Mouse (Mus musculus): ENCODE results near the gene Cep112. TPM values are rescaled to one million over a fixed set of nuclear protein-coding genes. Genes with fewer than 3 reads are reported as not detected.

Cep112 gene
- polyA plus RNA-seq, 1 experiment from 2014 or later: 14.7 TPM

- Histone ChIP-seq H3K36me3 (replicated peaks) (no peaks in the 10 kb centered on the region), H3K4me3 (no peak overlapping the region), H3K27me3 (ENCODE audit: poor library complexity, severe bottlenecking) (0 out of 2 replicates have a peak, but pooled peaks cover 6% of the 10 kb centered on the region), H3K27ac (no peak overlapping the region), H3K9me3 (no peaks in the 10 kb centered on the region), H3K4me1 (peaks cover 16% of the 10 kb centered on the region)
- DNase-seq (ENCODE audit: extremely low spot score, low spot score): no peak
- WGBS: 84% methylated on average over 5 of the region's 5 CpGs
Observed at GRCm38 (mm10) chr11:108877520-108877919, 452.5 kb downstream of the Cep112 start.

- H3K9me3 ChIP-seq: no peaks in the 10 kb centered on the region
- peaks cover 19% of the 10 kb centered on the region for H3K4me1 ChIP-seq
- no peaks in the 10 kb centered on the region for H3K36me3 ChIP-seq (replicated peaks)
- H3K4me3 ChIP-seq: no peak overlapping the region
- DNase-seq (ENCODE audit: extremely low spot score, low spot score): no peak
- no peaks in the 10 kb centered on the region for H3K27me3 ChIP-seq (ENCODE audit: poor library complexity, severe bottlenecking)
- 86% methylated on average over 4 of the region's 4 CpGs for WGBS
- no peak overlapping the region for H3K27ac ChIP-seq
Observed at GRCm38 (mm10) chr11:108880546-108880945, 455.6 kb downstream of the Cep112 start.

GRCm38 (mm10) chr11:108881662-108882061 lies 456.7 kb downstream of the Cep112 start:
- H3K4me3 ChIP-seq: no peak overlapping the region
- no peak overlapping the region for H3K27ac ChIP-seq
- H3K4me1 ChIP-seq: peaks cover 30% of the 10 kb centered on the region
- H3K36me3 ChIP-seq (replicated peaks): no peaks in the 10 kb centered on the region
- no peak for DNase-seq (ENCODE audit: extremely low spot score, low spot score)
- H3K9me3 ChIP-seq: no peaks in the 10 kb centered on the region
- H3K27me3 ChIP-seq (ENCODE audit: poor library complexity, severe bottlenecking): 0 out of 2 replicates have a peak, but pooled peaks cover 7% of the 10 kb centered on the region
- WGBS: 75% methylated on average over 5 of the region's 5 CpGs

GRCm38 (mm10) chr11:108885276-108885896 lies 460.4 kb downstream of the Cep112 start:
- H3K36me3 ChIP-seq (replicated peaks): no peaks in the 10 kb centered on the region
- 24% methylated on average over 19 of the region's 19 CpGs for WGBS

GRCm38 (mm10) chr11:108886060-108886459 lies 461.1 kb downstream of the Cep112 start:
- H3K9me3 ChIP-seq: 0 out of 2 replicates have a peak, but pooled peaks cover 4% of the 10 kb centered on the region
- DNase-seq (ENCODE audit: extremely low spot score, low spot score): no peak
- H3K36me3 ChIP-seq (replicated peaks): no peaks in the 10 kb centered on the region
- H3K4me3 ChIP-seq: no peak overlapping the region
- peaks cover 54% of the 10 kb centered on the region for H3K4me1 ChIP-seq
- H3K27ac ChIP-seq: peak overlapping the region; percentile 73
- peaks cover 40% of the 10 kb centered on the region for H3K27me3 ChIP-seq (ENCODE audit: poor library complexity, severe bottlenecking)
- 66% methylated on average over 8 of the region's 8 CpGs for WGBS

More at GRCm38 (mm10) chr11:108885276-108885896, 460.4 kb downstream of the Cep112 start:
- peak; percentile 66 for DNase-seq (ENCODE audit: extremely low spot score, low spot score)
- H3K4me1 ChIP-seq: peaks cover 52% of the 10 kb centered on the region
- peak overlapping the region; percentile 73 for H3K27ac ChIP-seq
- H3K27me3 ChIP-seq (ENCODE audit: poor library complexity, severe bottlenecking): peaks cover 39% of the 10 kb centered on the region
- 0 out of 2 replicates have a peak, but pooled peaks cover 4% of the 10 kb centered on the region for H3K9me3 ChIP-seq
- H3K4me3 ChIP-seq: no peak overlapping the region

- Histone ChIP-seq H3K4me3 (no peak overlapping the region), H3K4me1 (peaks cover 75% of the 10 kb centered on the region), H3K27me3 (ENCODE audit: poor library complexity, severe bottlenecking) (peaks cover 58% of the 10 kb centered on the region), H3K9me3 (0 out of 2 replicates have a peak, but pooled peaks cover 4% of the 10 kb centered on the region), H3K36me3 (replicated peaks) (no peaks in the 10 kb centered on the region), H3K27ac (peak overlapping the region; percentile 85; the same call in 1 of the 2 replicates)
- WGBS: 43% methylated on average over 11 of the region's 11 CpGs
- no peak for DNase-seq (ENCODE audit: extremely low spot score, low spot score)
Observed at GRCm38 (mm10) chr11:108889121-108889520, 464.1 kb downstream of the Cep112 start.

GRCm38 (mm10) chr11:108890544-108890943 lies 465.6 kb downstream of the Cep112 start:
- H3K4me1 ChIP-seq: peaks cover 80% of the 10 kb centered on the region
- peaks cover 72% of the 10 kb centered on the region for H3K27me3 ChIP-seq (ENCODE audit: poor library complexity, severe bottlenecking)
- 18% methylated on average over 16 of the region's 16 CpGs for WGBS
- H3K9me3 ChIP-seq: 0 out of 2 replicates have a peak, but pooled peaks cover 4% of the 10 kb centered on the region
- peak overlapping the region; percentile 85 for H3K27ac ChIP-seq
- no peak for DNase-seq (ENCODE audit: extremely low spot score, low spot score)
- peak overlapping the region; percentile 51 for H3K4me3 ChIP-seq
- H3K36me3 ChIP-seq (replicated peaks): no peaks in the 10 kb centered on the region

- H3K27me3 ChIP-seq (ENCODE audit: poor library complexity, severe bottlenecking): peaks cover 75% of the 10 kb centered on the region
- 0 out of 2 replicates have a peak, but pooled peaks cover 4% of the 10 kb centered on the region for H3K9me3 ChIP-seq
- H3K4me3 ChIP-seq: peak overlapping the region; percentile 51
- no peaks in the 10 kb centered on the region for H3K36me3 ChIP-seq (replicated peaks)
- DNase-seq (ENCODE audit: extremely low spot score, low spot score): peak; percentile 83
- H3K27ac ChIP-seq: peak overlapping the region; percentile 85
- H3K4me1 ChIP-seq: peaks cover 73% of the 10 kb centered on the region
- WGBS: under 1% methylated on average over 17 of the region's 17 CpGs
Observed at GRCm38 (mm10) chr11:108891111-108891870, 466.3 kb downstream of the Cep112 start.

GRCm38 (mm10) chr11:108891871-108892380 lies 466.9 kb downstream of the Cep112 start:
- Histone ChIP-seq H3K36me3 (replicated peaks) (no peaks in the 10 kb centered on the region), H3K27me3 (ENCODE audit: poor library complexity, severe bottlenecking) (peaks cover 75% of the 10 kb centered on the region), H3K4me3 (peak overlapping the region; percentile 51), H3K9me3 (0 out of 2 replicates have a peak, but pooled peaks cover 4% of the 10 kb centered on the region), H3K27ac (peak overlapping the region; percentile 85), H3K4me1 (peaks cover 70% of the 10 kb centered on the region)
- 2% methylated on average over 21 of the region's 21 CpGs for WGBS
- no peak for DNase-seq (ENCODE audit: extremely low spot score, low spot score)

GRCm38 (mm10) chr11:108892406-108892805 lies 467.4 kb downstream of the Cep112 start:
- DNase-seq (ENCODE audit: extremely low spot score, low spot score): no peak
- peak overlapping the region; percentile 70 for H3K27ac ChIP-seq

GRCm38 (mm10) chr11:108893232-108893790 lies 468.3 kb downstream of the Cep112 start:
- Histone ChIP-seq H3K27ac (peak overlapping the region; percentile 70), H3K9me3 (0 out of 2 replicates have a peak, but pooled peaks cover 4% of the 10 kb centered on the region)
- no peak for DNase-seq (ENCODE audit: extremely low spot score, low spot score)

More at GRCm38 (mm10) chr11:108892406-108892805, 467.4 kb downstream of the Cep112 start:
- 2% methylated on average over 7 of the region's 7 CpGs for WGBS
- Histone ChIP-seq H3K4me1 (peaks cover 72% of the 10 kb centered on the region), H3K27me3 (ENCODE audit: poor library complexity, severe bottlenecking) (peaks cover 76% of the 10 kb centered on the region), H3K9me3 (0 out of 2 replicates have a peak, but pooled peaks cover 4% of the 10 kb centered on the region), H3K4me3 (peak overlapping the region; percentile 51), H3K36me3 (replicated peaks) (no peaks in the 10 kb centered on the region)

GRCm38 (mm10) chr11:108893855-108894510 lies 469.0 kb downstream of the Cep112 start:
- Histone ChIP-seq H3K27me3 (ENCODE audit: poor library complexity, severe bottlenecking) (peaks cover 79% of the 10 kb centered on the region), H3K4me1 (peaks cover 78% of the 10 kb centered on the region), H3K4me3 (peak overlapping the region; percentile 51), H3K27ac (peak overlapping the region; percentile 70), H3K9me3 (0 out of 2 replicates have a peak, but pooled peaks cover 2% of the 10 kb centered on the region), H3K36me3 (replicated peaks) (no peaks in the 10 kb centered on the region)
- no peak for DNase-seq (ENCODE audit: extremely low spot score, low spot score)
- WGBS: 18% methylated on average over 10 of the region's 10 CpGs

More at GRCm38 (mm10) chr11:108893232-108893790, 468.3 kb downstream of the Cep112 start:
- H3K4me1 ChIP-seq: peaks cover 81% of the 10 kb centered on the region
- peak overlapping the region; percentile 51; the same call in 1 of the 2 replicates for H3K4me3 ChIP-seq
- 27% methylated on average over 12 of the region's 12 CpGs for WGBS
- H3K27me3 ChIP-seq (ENCODE audit: poor library complexity, severe bottlenecking): peaks cover 79% of the 10 kb centered on the region
- H3K36me3 ChIP-seq (replicated peaks): no peaks in the 10 kb centered on the region
